Mouse (Mus musculus) C2C12 (cell line): Measurements from ENCODE around the gene Zfp385b. TPM values are rescaled to one million over a fixed set of nuclear protein-coding genes. Genes with fewer than 3 reads are reported as not detected.

ENCODE experiments used
- H3K27me3 ChIP-seq: one replicate; pipeline ENCODE4 v1.6.1; 2011; ENCODE audit not compliant: control insufficient read depth, insufficient read depth, insufficient read length
- H3K36me3 ChIP-seq: one replicate; pipeline ENCODE4 v1.6.1; 2011; ENCODE audit not compliant: control insufficient read depth, insufficient read depth
- H3K4me3 ChIP-seq: one replicate; pipeline ENCODE4 v1.5.1; 2011; ENCODE audit warnings: mild to moderate bottlenecking, control low read depth; ENCODE audit not compliant: poor library complexity, insufficient read depth, severe bottlenecking
- H3K79me2 ChIP-seq: one replicate; pipeline ENCODE4 v1.6.1; 2011; ENCODE audit not compliant: control insufficient read depth, insufficient read depth
- H3K79me3 ChIP-seq: one replicate; pipeline ENCODE4 v1.6.1; 2011; ENCODE audit warnings: low read depth, control low read depth
- H3ac ChIP-seq: one replicate; pipeline ENCODE3; 2011; ENCODE audit warnings: low read depth; ENCODE audit not compliant: control insufficient read depth, insufficient read length
- CEBPB ChIP-seq: IDR thresholded peaks from one replicate; pipeline ENCODE4 v1.6.1; 2011; ENCODE audit warnings: low read depth, mild to moderate bottlenecking, control low read depth, moderate library complexity
- CTCF ChIP-seq: IDR thresholded peaks from one replicate; pipeline ENCODE4 v1.5.1; 2011; ENCODE audit not compliant: control insufficient read depth, insufficient read depth, insufficient read length
- FOSL1 ChIP-seq: IDR thresholded peaks from one replicate; pipeline ENCODE4 v1.8.0; 2011; ENCODE audit warnings: mild to moderate bottlenecking, low read length; ENCODE audit not compliant: poor library complexity, insufficient read depth, severe bottlenecking
- MAX ChIP-seq: IDR thresholded peaks from one replicate; pipeline ENCODE4 v1.6.1; 2011; ENCODE audit warnings: mild to moderate bottlenecking, control low read depth
- MYOD1 ChIP-seq: IDR thresholded peaks from one replicate; pipeline ENCODE4 v1.6.1; 2011; ENCODE audit warnings: low read depth; ENCODE audit not compliant: control insufficient read depth, insufficient read length
- MYOG ChIP-seq: IDR thresholded peaks from one replicate; pipeline ENCODE4 v1.6.1; 2011; ENCODE audit not compliant: control insufficient read depth, insufficient read length; ENCODE audit errors: extremely low read depth
- USF1 ChIP-seq: IDR thresholded peaks from one replicate; pipeline ENCODE4 v1.6.1; 2011; ENCODE audit warnings: low read depth, mild to moderate bottlenecking, control low read depth, moderate library complexity
- polyA plus RNA-seq: library from polyadenylated mRNA; unstranded; fragments of >200 nt; fragmentation: generic; extraction: Trizol; gene quantifications from one replicate; pipeline ENCODE4 v1.2.1, GENCODE M21; 2012; ENCODE audit warnings: missing spikeins

Zfp385b gene
- polyA plus RNA-seq, 1 experiment = 0.01 TPM

GRCm38 (mm10) chr2:77543388-77543787 lies 276.1 kb downstream of the Zfp385b start:
- H3K79me3 ChIP-seq = no peaks in the 10 kb centered on the region
- no peaks in the 10 kb centered on the region for H3K79me2 ChIP-seq
- TF ChIP-seq CTCF (no peak), FOSL1 (no peak), MYOG (no peak), MYOD1 (no peak), CEBPB (no peak), USF1 (no peak), MAX (no peak)
- no peaks in the 10 kb centered on the region for H3K36me3 ChIP-seq
- no peak overlapping the region for H3ac ChIP-seq
- H3K27me3 ChIP-seq = no peaks in the 10 kb centered on the region
- no peak overlapping the region for H3K4me3 ChIP-seq

GRCm38 (mm10) chr2:77542605-77543004 lies 276.8 kb downstream of the Zfp385b start:
- no peak for TF ChIP-seq CTCF
- TF ChIP-seq FOSL1 = no peak
- TF ChIP-seq USF1 = no peak
- no peak for TF ChIP-seq MAX
- TF ChIP-seq CEBPB = no peak
- no peak for TF ChIP-seq MYOD1
- TF ChIP-seq MYOG = no peak

GRCm38 (mm10) chr2:77541681-77542080 lies 277.8 kb downstream of the Zfp385b start:
- H3K79me3 ChIP-seq = no peaks in the 10 kb centered on the region
- H3ac ChIP-seq = no peak overlapping the region
- no peaks in the 10 kb centered on the region for H3K27me3 ChIP-seq
- no peak overlapping the region for H3K4me3 ChIP-seq
- TF ChIP-seq MYOD1 (no peak), CTCF (no peak), MAX (no peak), USF1 (no peak), FOSL1 (no peak), CEBPB (no peak), MYOG (no peak)
- no peaks in the 10 kb centered on the region for H3K79me2 ChIP-seq
- no peaks in the 10 kb centered on the region for H3K36me3 ChIP-seq

More at GRCm38 (mm10) chr2:77542605-77543004, 276.8 kb downstream of the Zfp385b start:
- Histone ChIP-seq H3K79me2 (no peaks in the 10 kb centered on the region), H3K27me3 (no peaks in the 10 kb centered on the region), H3K79me3 (no peaks in the 10 kb centered on the region), H3K4me3 (no peak overlapping the region), H3ac (no peak overlapping the region), H3K36me3 (no peaks in the 10 kb centered on the region)

- Histone ChIP-seq H3ac (no peak overlapping the region), H3K4me3 (no peak overlapping the region)
These were observed 278.6 kb downstream of the Zfp385b start for GRCm38 (mm10) chr2:77540860-77541259.

GRCm38 (mm10) chr2:77536556-77536955 lies 282.9 kb downstream of the Zfp385b start:
- Histone ChIP-seq H3K27me3 (no peaks in the 10 kb centered on the region), H3K4me3 (no peak overlapping the region), H3K79me2 (no peaks in the 10 kb centered on the region), H3ac (no peak overlapping the region), H3K79me3 (no peaks in the 10 kb centered on the region), H3K36me3 (no peaks in the 10 kb centered on the region)
- TF ChIP-seq MYOD1 (no peak), MYOG (no peak), CEBPB (no peak), FOSL1 (no peak), CTCF (no peak), USF1 (no peak), MAX (no peak)

More at GRCm38 (mm10) chr2:77540860-77541259, 278.6 kb downstream of the Zfp385b start:
- TF ChIP-seq CEBPB (no peak), MYOG (no peak), MAX (no peak), MYOD1 (no peak), CTCF (no peak)
- Histone ChIP-seq H3K79me2 (no peaks in the 10 kb centered on the region), H3K79me3 (no peaks in the 10 kb centered on the region), H3K27me3 (no peaks in the 10 kb centered on the region), H3K36me3 (no peaks in the 10 kb centered on the region)

- Histone ChIP-seq H3K79me3 (no peaks in the 10 kb centered on the region), H3ac (no peak overlapping the region), H3K79me2 (no peaks in the 10 kb centered on the region), H3K27me3 (no peaks in the 10 kb centered on the region), H3K4me3 (no peak overlapping the region), H3K36me3 (no peaks in the 10 kb centered on the region)
- no peak for TF ChIP-seq MAX
- TF ChIP-seq MYOG = no peak
- no peak for TF ChIP-seq MYOD1
- TF ChIP-seq USF1 = no peak
- no peak for TF ChIP-seq CTCF
- no peak for TF ChIP-seq FOSL1
- no peak for TF ChIP-seq CEBPB
These were observed 291.2 kb downstream of the Zfp385b start for GRCm38 (mm10) chr2:77528079-77528752.
